23 mouse cellular contexts compared by ENCODE assay signal in genomic region chr11:31823513-31823912, GRCm38 (mm10). TPM values are rescaled to one million over a fixed set of nuclear protein-coding genes. Genes with fewer than 3 reads are reported as not detected.
DNase-seq lines count a peak whose midpoint lies in the region; ATAC-seq and TF ChIP-seq lines count a peak whose summit lies in the region.
"Had no signal": no experiment of that assay in that cellular context is flagged by ENCODE, and none has a peak within 500 bp of the region (broad histone marks: within the 10 kb centered on the region; RNA-seq: fewer than 3 reads in every experiment).

No protein-coding gene starts in this region.

- no peak for ATAC-seq in intestine, postnatal 0 days
- no peak for ATAC-seq in intestine, embryonic 15.5 days
- no peak for ATAC-seq in liver, embryonic 13.5 days (ENCODE audit: low read depth)
- ATAC-seq: CD4-positive, CD25-positive, alpha-beta regulatory T cell, adult 4 months; forebrain, embryonic 16.5 days had no signal

- H3K4me1 ChIP-seq in intestine, postnatal 0 days (replicated peaks; ENCODE audit: control insufficient read depth, insufficient read depth, low read length): 0 out of 2 replicates have a peak, but pooled peaks cover 22% of the 10 kb centered on the region
- H3K4me1 ChIP-seq in intestine, embryonic 15.5 days (replicated peaks): 0 out of 2 replicates have a peak, but pooled peaks cover 25% of the 10 kb centered on the region
- H3K4me1 ChIP-seq in liver, embryonic 13.5 days (replicated peaks): peaks cover 81% of the 10 kb centered on the region
- H3K4me1 ChIP-seq: embryonic facial prominence, embryonic 13.5 days had no signal

- H3K27ac ChIP-seq in intestine, postnatal 0 days (ENCODE audit: low read depth, low read length): 0 out of 2 replicates have a peak overlapping the region, but pooled peaks have one; percentile 50
- H3K27ac ChIP-seq in intestine, embryonic 15.5 days: no peak overlapping the region
- peak overlapping the region; percentile 76; the same call in 1 of the 2 replicates for H3K27ac ChIP-seq in liver, embryonic 13.5 days
- H3K27ac ChIP-seq: embryonic facial prominence, embryonic 13.5 days; forebrain, embryonic 12.5 days; heart, embryonic 15.5 days; hindbrain, embryonic 14.5 days had no signal

- WGBS in intestine, postnatal 0 days: 86% methylated on average over 7 of the region's 7 CpGs
- 88% methylated on average over 7 of the region's 7 CpGs for WGBS in intestine, embryonic 15.5 days
- WGBS in liver, embryonic 13.5 days (ENCODE audit: insufficient replicate concordance): 80% methylated on average over 7 of the region's 7 CpGs

- no peak overlapping the region for H3K4me3 ChIP-seq in intestine, postnatal 0 days (ENCODE audit: low read depth, low read length)
- no peak overlapping the region for H3K4me3 ChIP-seq in intestine, embryonic 15.5 days (replicated peaks)
- H3K4me3 ChIP-seq in liver, embryonic 13.5 days (replicated peaks): no peak overlapping the region
- H3K4me3 ChIP-seq: embryonic facial prominence, embryonic 13.5 days; forebrain, embryonic 12.5 days; heart, embryonic 15.5 days had no signal

- H3K36me3 ChIP-seq in intestine, postnatal 0 days (ENCODE audit: control insufficient read depth, insufficient read depth): no peaks in the 10 kb centered on the region
- H3K36me3 ChIP-seq in intestine, embryonic 15.5 days: no peaks in the 10 kb centered on the region
- H3K36me3 ChIP-seq in liver, embryonic 13.5 days: no peaks in the 10 kb centered on the region
- H3K36me3 ChIP-seq: embryonic facial prominence, embryonic 13.5 days; forebrain, embryonic 12.5 days; G1E; heart, embryonic 15.5 days had no signal

- TF ChIP-seq CTCF in intestine, postnatal 0 days (IDR thresholded peaks at IDR 0.05; ENCODE audit: low read depth): no peak

- H3K27me3 ChIP-seq in intestine, postnatal 0 days (replicated peaks; ENCODE audit: control insufficient read depth, insufficient read depth, low read length): no peaks in the 10 kb centered on the region
- no peaks in the 10 kb centered on the region for H3K27me3 ChIP-seq in intestine, embryonic 15.5 days (replicated peaks)
- no peaks in the 10 kb centered on the region for H3K27me3 ChIP-seq in liver, embryonic 13.5 days
- H3K27me3 ChIP-seq: embryonic facial prominence, embryonic 13.5 days; forebrain, embryonic 12.5 days; heart, embryonic 15.5 days had no signal

- no peak overlapping the region for H3K9ac ChIP-seq in intestine, postnatal 0 days (ENCODE audit: low read depth, low read length)
- H3K9ac ChIP-seq in intestine, embryonic 15.5 days: no peak overlapping the region
- H3K9ac ChIP-seq in liver, embryonic 13.5 days: no peak overlapping the region
- H3K9ac ChIP-seq: embryonic facial prominence, embryonic 13.5 days; forebrain, embryonic 12.5 days; heart, embryonic 15.5 days; hindbrain, embryonic 14.5 days had no signal

- H3K9me3 ChIP-seq in intestine, postnatal 0 days (ENCODE audit: control insufficient read depth): no peaks in the 10 kb centered on the region
- no peaks in the 10 kb centered on the region for H3K9me3 ChIP-seq in intestine, embryonic 15.5 days
- H3K9me3 ChIP-seq in liver, embryonic 13.5 days (replicated peaks): no peaks in the 10 kb centered on the region
- H3K9me3 ChIP-seq: embryonic facial prominence, embryonic 13.5 days; forebrain, embryonic 12.5 days; G1E; heart, embryonic 15.5 days had no signal

- peak; percentile 76 for DNase-seq in adrenal gland, adult 2 months
- DNase-seq in adrenal gland, postnatal 10 days: no peak
- no peak for DNase-seq in liver, embryonic 13.5 days
- DNase-seq in liver: no peak
- no peak for DNase-seq in spleen, postnatal 36 days (ENCODE audit: low spot score in 2 of 2)
- no peak for DNase-seq in spleen, postnatal 10 days (ENCODE audit: low spot score in 2 of 2)
- DNase-seq: B cell, adult 2 months; cerebellum, adult 18-20 months; cerebellum, adult 9-11 months; cerebellum, postnatal 36 days; gastrocnemius, postnatal 36 days; heart, adult 11 months; heart, postnatal 14 days had no signal

- H3K4me2 ChIP-seq in intestine, postnatal 0 days (replicated peaks; ENCODE audit: low read depth): no peak overlapping the region
- no peak overlapping the region for H3K4me2 ChIP-seq in intestine, embryonic 15.5 days (replicated peaks)
- no peak overlapping the region for H3K4me2 ChIP-seq in liver, embryonic 13.5 days
- H3K4me2 ChIP-seq: embryonic facial prominence, embryonic 13.5 days; forebrain, embryonic 12.5 days; heart, embryonic 11.5 days; heart, embryonic 15.5 days; hindbrain, embryonic 14.5 days had no signal

RNA-seq across cellular contexts. Expression of gene Cpeb4, which starts 48.5 kb away (rescaled TPM):
- 100 to 1,000 TPM in 1 of 2 experiments, 10 to 100 TPM in 1; 70.1 to 200 TPM for total RNA-seq in adrenal gland, adult 2 months (2021)
- polyA plus RNA-seq in adrenal gland, adult 2 months (2012; rRNA removed): 6.8 and 12.3 TPM in 2 replicates
- 100 to 1,000 TPM in 1 of 2 experiments, 10 to 100 TPM in 1; 66.9 to 133 TPM for total RNA-seq in adrenal gland, postnatal 10 days (2021)
- 11.3 and 12.8 TPM in 2 replicates for polyA plus RNA-seq in intestine, postnatal 0 days (2015; fragmentation: Nextera tagmentation; extraction: Ambion mirVana)
- 4.2 and 4.3 TPM in 2 replicates for polyA plus RNA-seq in intestine, embryonic 15.5 days (2015; fragmentation: Nextera tagmentation; extraction: Ambion mirVana)
- polyA plus RNA-seq in liver, embryonic 13.5 days (2015; fragmentation: Nextera tagmentation; extraction: Ambion mirVana): 14.3 and 21.6 TPM in 2 replicates
